Mouse (Mus musculus): Measurements from ENCODE around the gene Iqcg.
"Not testable (repeated sequence)": the region's sequence is repeated elsewhere in the genome, so short reads cannot be mapped to it uniquely, and the experiment has no call there.

Gene Iqcg

GRCm38 (mm10) chr16:33056095-33056785 is at the start of gene Iqcg, which contains the start of gene Rpl35a:
Iqcg (minus strand) TSS chr16:33056218.
Rpl35a (plus strand) TSS chr16:33056453.
- DNase-seq (ENCODE audit: low spot score), result peak; percentile 93

- no peak for DNase-seq (ENCODE audit: low spot score)
These were observed 29.6 kb upstream of the Iqcg start for GRCm38 (mm10) chr16:33085666-33086065.

- no peak for DNase-seq (ENCODE audit: low spot score)
These were observed 28.0 kb upstream of the Iqcg start for GRCm38 (mm10) chr16:33083996-33084395.

- no peak for DNase-seq (ENCODE audit: low spot score)
These were observed 26.9 kb upstream of the Iqcg start for GRCm38 (mm10) chr16:33082951-33083350.

- no peak for DNase-seq (ENCODE audit: low spot score)
These were observed 24.0 kb upstream of the Iqcg start for GRCm38 (mm10) chr16:33080063-33080462.

GRCm38 (mm10) chr16:33077069-33077627 is 21.1 kb upstream of the Iqcg start:
- no peak for DNase-seq (ENCODE audit: low spot score)

GRCm38 (mm10) chr16:33076078-33076477 is 20.1 kb upstream of the Iqcg start:
- no peak for DNase-seq (ENCODE audit: low spot score)

GRCm38 (mm10) chr16:33074967-33075366 is 18.9 kb upstream of the Iqcg start:
- DNase-seq (ENCODE audit: low spot score), result no peak

GRCm38 (mm10) chr16:33072871-33073557 is 17.0 kb upstream of the Iqcg start:
- DNase-seq (ENCODE audit: low spot score), result no peak

GRCm38 (mm10) chr16:33070928-33071327 is 14.9 kb upstream of the Iqcg start:
- no peak for DNase-seq (ENCODE audit: low spot score)

- no peak for DNase-seq (ENCODE audit: low spot score)
These were observed 8.6 kb upstream of the Iqcg start for GRCm38 (mm10) chr16:33064636-33065035.

GRCm38 (mm10) chr16:33063267-33063666 is 7.2 kb upstream of the Iqcg start:
- DNase-seq (ENCODE audit: low spot score), result no peak

GRCm38 (mm10) chr16:33062682-33063131 is 6.7 kb upstream of the Iqcg start:
- peak; percentile 80 for DNase-seq (ENCODE audit: low spot score)

- peak; percentile 95 for DNase-seq (ENCODE audit: low spot score)
These were observed 6.1 kb upstream of the Iqcg start, which contains the start of gene Lmln for GRCm38 (mm10) chr16:33062024-33062681. Lmln (plus strand) TSS chr16:33062521.

- peak; percentile 17 for DNase-seq (ENCODE audit: low spot score)
These were observed 5.4 kb upstream of the Iqcg start for GRCm38 (mm10) chr16:33061400-33061799.

GRCm38 (mm10) chr16:33060926-33061325 is 4.9 kb upstream of the Iqcg start:
- no peak for DNase-seq (ENCODE audit: low spot score)

- no peak for DNase-seq (ENCODE audit: low spot score)
These were observed 3.5 kb upstream of the Iqcg start for GRCm38 (mm10) chr16:33059471-33059870.

GRCm38 (mm10) chr16:33058656-33059055 is 2.6 kb upstream of the Iqcg start:
- not testable (repeated sequence) for DNase-seq (ENCODE audit: low spot score)

- no peak for DNase-seq (ENCODE audit: low spot score)
These were observed 2.0 kb upstream of the Iqcg start for GRCm38 (mm10) chr16:33058033-33058432.

GRCm38 (mm10) chr16:33056786-33057185 is 768 bp upstream of the Iqcg start:
- no peak for DNase-seq (ENCODE audit: low spot score)

GRCm38 (mm10) chr16:33055655-33056054 is 363 bp downstream of the Iqcg start:
- DNase-seq (ENCODE audit: low spot score), result no peak

GRCm38 (mm10) chr16:33054927-33055326 is 1.1 kb downstream of the Iqcg start:
- DNase-seq (ENCODE audit: low spot score), result not testable (repeated sequence)

Measured in yolk sac, embryonic 10.5 days (tissue).